Mouse (Mus musculus) liver, embryonic 15.5 days (tissue): ENCODE results near the gene Zfp558. TPM values are rescaled to one million over a fixed set of nuclear protein-coding genes. Genes with fewer than 3 reads are reported as not detected.

Source experiments
- microRNA-seq: library from miRNA; unstranded; fragments of <30 nt; microRNA quantifications from one replicate; pipeline ENCODE4, GENCODE M21; 2016
- polyA plus RNA-seq: library from polyadenylated mRNA; unstranded; fragments of >200 nt; fragmentation: Nextera tagmentation; extraction: Ambion mirVana; gene quantifications from 2 replicates; pipeline ENCODE4 v1.2.1, GENCODE M21; 2015

Gene Zfp558
- polyA plus RNA-seq, 1 experiment from 2014 or later: 0.53 TPM

Small RNAs within 50 kb of the gene (microRNA-seq; reads per million reads assigned to microRNA genes)
- gene Gm22854: not detected

Other genes with a start within 250 kb of the Zfp558 start
- gene Chordc1, start 186.1 kb downstream of the Zfp558 start, polyA plus RNA-seq: 37.4 and 43.1 TPM in 2 replicates
- gene Naalad2, start 75.3 kb downstream of the Zfp558 start, polyA plus RNA-seq: 0.47 and 0.64 TPM in 2 replicates
- not detected in 2 replicates for gene Ubtfl1, start 73.8 kb downstream of the Zfp558 start, polyA plus RNA-seq
- gene Mbd3l2, start 47.6 kb downstream of the Zfp558 start, polyA plus RNA-seq: not detected in 2 replicates
- not detected in 2 replicates for gene Mbd3l1, start 91 bp upstream of the Zfp558 start, polyA plus RNA-seq
- gene Muc16, start 196.3 kb upstream of the Zfp558 start, polyA plus RNA-seq: 0.23 and 0.28 TPM in 2 replicates